Mouse (Mus musculus) splenic B cell, adult 2 months (primary cell): ENCODE results near the gene Zfp866.
A peak's percentile ranks its signal among the peaks of the same experiment; 100 is the strongest.

Experiments
- DNase-seq: peaks from one replicate; pipeline ENCODE4 v3.0.0-alpha.2; 2011; ENCODE audit warnings: low read depth, low spot score
- H3K27me3 ChIP-seq: 2 replicates; pipeline ENCODE4 v1.6.1; 2012; ENCODE audit warnings: mild to moderate bottlenecking, low read length, moderate library complexity, mixed read lengths; ENCODE audit not compliant: control insufficient read depth, poor library complexity, insufficient read depth, severe bottlenecking
- H3K36me3 ChIP-seq: 2 replicates; pipeline ENCODE4 v1.6.1; 2012; ENCODE audit warnings: mild to moderate bottlenecking, low read length, moderate library complexity, mixed read lengths; ENCODE audit not compliant: control insufficient read depth, poor library complexity, insufficient read depth, severe bottlenecking

The Zfp866 gene

DNA sequence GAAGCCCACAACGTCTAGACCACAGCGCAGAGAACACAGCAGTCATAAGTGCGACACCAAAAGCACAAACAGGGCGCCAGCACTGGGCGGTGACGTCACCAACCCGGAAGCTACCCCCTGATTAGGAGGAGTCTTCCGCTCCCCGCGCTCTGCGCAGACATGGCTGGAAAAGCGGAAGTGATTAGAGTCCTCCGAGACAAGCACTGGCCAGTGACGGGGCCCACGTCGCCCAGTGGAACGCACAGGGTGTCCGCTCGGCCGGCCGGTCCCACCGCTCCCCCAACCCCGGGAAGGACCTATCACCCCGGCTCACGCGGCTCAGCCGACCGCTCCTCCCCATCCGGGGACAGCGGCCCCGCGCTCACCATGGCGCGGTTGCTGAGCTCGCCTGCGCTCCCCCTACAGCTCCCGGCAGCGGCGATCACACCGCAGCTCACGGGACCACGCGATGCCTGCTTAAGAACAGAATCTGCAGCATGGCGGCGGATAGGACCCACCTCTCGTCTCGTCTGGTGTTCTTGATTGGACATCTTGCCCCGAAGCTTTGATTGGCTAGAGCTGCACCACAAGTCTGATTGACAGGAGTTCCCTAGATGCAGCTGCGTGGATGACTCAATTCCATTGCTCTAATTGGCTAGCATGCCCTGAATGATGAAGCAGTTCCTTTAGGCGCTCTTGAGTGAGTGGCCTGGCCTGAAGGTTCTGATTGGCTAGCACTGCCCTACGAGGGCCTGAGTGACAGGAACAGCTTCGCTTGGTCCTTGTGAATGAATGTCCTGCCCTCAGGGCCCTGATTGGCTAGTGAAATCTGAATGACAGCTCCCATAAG lies 74.4 kb downstream of the Zfp866 start:
- no peaks in the 10 kb centered on the region for H3K27me3 ChIP-seq
- peaks cover 7% of the 10 kb centered on the region; the same call in 1 of the 2 replicates for H3K36me3 ChIP-seq
- DNase-seq, result peak; percentile 99

GRCm38 (mm10) chr8:69715366-69715765 lies 75.6 kb downstream of the Zfp866 start:
- peak; percentile 14 for DNase-seq
- Histone ChIP-seq H3K27me3 (no peaks in the 10 kb centered on the region), H3K36me3 (peaks cover 7% of the 10 kb centered on the region; the same call in 1 of the 2 replicates)

GRCm38 (mm10) chr8:69713516-69713915 lies 77.5 kb downstream of the Zfp866 start:
- no peaks in the 10 kb centered on the region for H3K27me3 ChIP-seq

More at GRCm38 (mm10) chr8:69713516-69713915, 77.5 kb downstream of the Zfp866 start:
- DNase-seq, result no peak
- peaks cover 19% of the 10 kb centered on the region; the same call in 1 of the 2 replicates for H3K36me3 ChIP-seq
